Mouse (Mus musculus) heart, embryonic 13.5 days (tissue): ENCODE measurements at regions not wholly inside any gene's neighbourhood (a gene's known extent, or its start where the extent isn't known, plus 50 kb on each side); places are given as distances from the start of the nearest gene placed in this dataset.
A peak's percentile ranks its signal among the peaks of the same experiment; 100 is the strongest.
"Not testable (repeated sequence)": the region's sequence is repeated elsewhere in the genome, so short reads cannot be mapped to it uniquely, and the experiment has no call there.

Experiments used
- ATAC-seq: fragments of 200-750 bp; cut with Nextera tagmentation; 2 replicates; pipeline ENCODE4 v1.8.0; 2017; ENCODE audit warnings: moderate TSS enrichment; ENCODE audit not compliant: insufficient number of reproducible peaks, low FRiP score, low TSS enrichment; ENCODE audit errors: extremely low read depth
- H3K27ac ChIP-seq: fragments of 300-500 bp; sonication (generic); replicated peaks from 2 replicates; pipeline ENCODE4 v1.5.1; 2015; ENCODE audit warnings: moderate library complexity, mild to moderate bottlenecking, inconsistent platforms
- H3K27me3 ChIP-seq: fragments of 300-500 bp; sonication (generic); replicated peaks from 2 replicates; pipeline ENCODE4 v1.6.1; 2015; ENCODE audit warnings: mild to moderate bottlenecking, inconsistent platforms
- H3K36me3 ChIP-seq: fragments of 300-500 bp; sonication (generic); 2 replicates; pipeline ENCODE4 v1.6.1; 2015; ENCODE audit warnings: mild to moderate bottlenecking, inconsistent platforms
- H3K4me1 ChIP-seq: fragments of 300-500 bp; sonication (generic); 2 replicates; pipeline ENCODE4 v1.6.1; 2015; ENCODE audit warnings: inconsistent platforms
- H3K4me2 ChIP-seq: fragments of 300-500 bp; sonication (generic); 2 replicates; pipeline ENCODE4 v1.6.1; 2015; ENCODE audit warnings: inconsistent platforms, mild to moderate bottlenecking, moderate library complexity
- H3K4me3 ChIP-seq: fragments of 300-500 bp; sonication (generic); 2 replicates; pipeline ENCODE4 v1.5.1; 2015; ENCODE audit warnings: moderate library complexity, mild to moderate bottlenecking, inconsistent platforms
- H3K9ac ChIP-seq: fragments of 300-500 bp; sonication (generic); 2 replicates; pipeline ENCODE4 v1.6.1; 2015; ENCODE audit warnings: inconsistent platforms, mild to moderate bottlenecking, moderate library complexity
- H3K9me3 ChIP-seq: fragments of 300-500 bp; sonication (generic); 2 replicates; pipeline ENCODE4 v1.6.1; 2016; ENCODE audit warnings: inconsistent platforms
- WGBS: fragments of 180-500 bp; shearing (Covaris S2); methylation state at CpG from one replicate; pipeline ENCODE4 v1.1.7; 2015; ENCODE audit warnings: mixed read lengths; 5-methylcytosine and 5-hydroxymethylcytosine counted together

GRCm38 (mm10) chr15:3909471-3909870 lies 69.9 kb downstream of the Fbxo4 start:
- Histone ChIP-seq H3K27ac (no peak overlapping the region; the same call in 1 of the 2 replicates), H3K9ac (no peak overlapping the region), H3K27me3 (no peaks in the 10 kb centered on the region), H3K4me1 (peaks cover 28% of the 10 kb centered on the region), H3K36me3 (no peaks in the 10 kb centered on the region), H3K4me2 (no peak overlapping the region), H3K9me3 (no peaks in the 10 kb centered on the region; the same call in 1 of the 2 replicates), H3K4me3 (no peak overlapping the region)
- no peak for ATAC-seq
- WGBS = 24% methylated on average over 3 of the region's 3 CpGs

GRCm38 (mm10) chr15:3908721-3909120 lies 70.7 kb downstream of the Fbxo4 start:
- WGBS = 17% methylated on average over 2 of the region's 2 CpGs
- Histone ChIP-seq H3K27me3 (no peaks in the 10 kb centered on the region), H3K4me2 (no peak overlapping the region), H3K4me3 (no peak overlapping the region), H3K9me3 (no peaks in the 10 kb centered on the region; the same call in 1 of the 2 replicates), H3K9ac (no peak overlapping the region), H3K27ac (no peak overlapping the region), H3K36me3 (no peaks in the 10 kb centered on the region), H3K4me1 (peaks cover 31% of the 10 kb centered on the region)
- ATAC-seq = no peak

- H3K9me3 ChIP-seq = no peaks in the 10 kb centered on the region; the same call in 1 of the 2 replicates
- ATAC-seq = no peak
- no peaks in the 10 kb centered on the region for H3K27me3 ChIP-seq
- H3K9ac ChIP-seq = no peak overlapping the region
- no peaks in the 10 kb centered on the region for H3K36me3 ChIP-seq
- 8% methylated on average over 2 of the region's 2 CpGs for WGBS
- no peak overlapping the region for H3K4me3 ChIP-seq
- peak overlapping the region; percentile 60 for H3K27ac ChIP-seq
- peaks cover 31% of the 10 kb centered on the region for H3K4me1 ChIP-seq
- H3K4me2 ChIP-seq = peak overlapping the region; percentile 25
Measured at GRCm38 (mm10) chr15:3905548-3905947, 73.8 kb downstream of the Fbxo4 start.

GRCm38 (mm10) chr15:3878429-3878828 lies 100.9 kb downstream of the Fbxo4 start:
- no peak overlapping the region for H3K4me3 ChIP-seq
- H3K9me3 ChIP-seq = no peaks in the 10 kb centered on the region
- H3K27me3 ChIP-seq = no peaks in the 10 kb centered on the region
- no peaks in the 10 kb centered on the region for H3K4me1 ChIP-seq
- H3K36me3 ChIP-seq = no peaks in the 10 kb centered on the region
- no peak overlapping the region for H3K9ac ChIP-seq
- 56% methylated on average over 2 of the region's 2 CpGs for WGBS
- no peak for ATAC-seq
- no peak overlapping the region for H3K4me2 ChIP-seq
- H3K27ac ChIP-seq = no peak overlapping the region

- H3K27ac ChIP-seq = no peak overlapping the region
- WGBS = 74% methylated on average over 3 of the region's 3 CpGs
Measured at GRCm38 (mm10) chr15:3877506-3877905, 101.9 kb downstream of the Fbxo4 start.

GRCm38 (mm10) chr15:3875210-3875861 lies 104.0 kb downstream of the Fbxo4 start:
- not testable (repeated sequence) for H3K4me2 ChIP-seq, H3K36me3 ChIP-seq, H3K9ac ChIP-seq, ATAC-seq, H3K27ac ChIP-seq, H3K9me3 ChIP-seq, H3K4me1 ChIP-seq, H3K4me3 ChIP-seq, H3K27me3 ChIP-seq
- 60% methylated on average over 6 of the region's 7 CpGs for WGBS

More at GRCm38 (mm10) chr15:3877506-3877905, 101.9 kb downstream of the Fbxo4 start:
- no peak overlapping the region for H3K9ac ChIP-seq
- no peak for ATAC-seq
- H3K4me3 ChIP-seq = no peak overlapping the region
- no peaks in the 10 kb centered on the region for H3K36me3 ChIP-seq
- no peaks in the 10 kb centered on the region for H3K4me1 ChIP-seq
- no peak overlapping the region for H3K4me2 ChIP-seq
- no peaks in the 10 kb centered on the region for H3K27me3 ChIP-seq
- H3K9me3 ChIP-seq = no peaks in the 10 kb centered on the region

GRCm38 (mm10) chr15:3831802-3832201 lies 147.6 kb downstream of the Fbxo4 start:
- ATAC-seq = no peak
- no peaks in the 10 kb centered on the region for H3K36me3 ChIP-seq
- H3K4me1 ChIP-seq = no peaks in the 10 kb centered on the region
- H3K9ac ChIP-seq = no peak overlapping the region
- H3K27me3 ChIP-seq = no peaks in the 10 kb centered on the region
- no peak overlapping the region for H3K27ac ChIP-seq
- no peaks in the 10 kb centered on the region for H3K9me3 ChIP-seq
- no peak overlapping the region for H3K4me2 ChIP-seq
- H3K4me3 ChIP-seq = no peak overlapping the region
- WGBS = 75% methylated on average over 4 of the region's 4 CpGs

- WGBS = 75% methylated on average over 2 of the region's 2 CpGs
- H3K9me3 ChIP-seq = no peaks in the 10 kb centered on the region
- H3K4me2 ChIP-seq = no peak overlapping the region
- no peak for ATAC-seq
- no peak overlapping the region for H3K9ac ChIP-seq
- no peaks in the 10 kb centered on the region for H3K4me1 ChIP-seq
- no peaks in the 10 kb centered on the region for H3K36me3 ChIP-seq
- H3K27ac ChIP-seq = no peak overlapping the region
- no peak overlapping the region for H3K4me3 ChIP-seq
- no peaks in the 10 kb centered on the region for H3K27me3 ChIP-seq
Measured at GRCm38 (mm10) chr15:3805430-3805829, 173.9 kb downstream of the Fbxo4 start.

- WGBS = 78% methylated on average over 3 of the region's 3 CpGs
- H3K4me3 ChIP-seq = no peak overlapping the region
- no peaks in the 10 kb centered on the region for H3K36me3 ChIP-seq
- no peak overlapping the region for H3K9ac ChIP-seq
- ATAC-seq = no peak
- no peak overlapping the region for H3K4me2 ChIP-seq
- H3K9me3 ChIP-seq = no peaks in the 10 kb centered on the region
- no peaks in the 10 kb centered on the region for H3K4me1 ChIP-seq
- H3K27me3 ChIP-seq = no peaks in the 10 kb centered on the region
- no peak overlapping the region for H3K27ac ChIP-seq
Measured at GRCm38 (mm10) chr15:3775865-3776264, 192.6 kb upstream of the Ghr start.

GRCm38 (mm10) chr15:3772228-3772789 lies 189.0 kb upstream of the Ghr start:
- Histone ChIP-seq H3K27me3 (no peaks in the 10 kb centered on the region), H3K9me3 (no peaks in the 10 kb centered on the region), H3K4me2 (no peak overlapping the region), H3K4me1 (no peaks in the 10 kb centered on the region), H3K36me3 (no peaks in the 10 kb centered on the region), H3K9ac (no peak overlapping the region), H3K4me3 (no peak overlapping the region), H3K27ac (no peak overlapping the region)
- WGBS = 75% methylated on average over 8 of the region's 8 CpGs
- ATAC-seq = no peak

- ATAC-seq = no peak
- H3K27ac ChIP-seq = no peak overlapping the region
- no peaks in the 10 kb centered on the region for H3K9me3 ChIP-seq
- no peak overlapping the region for H3K4me2 ChIP-seq
- H3K36me3 ChIP-seq = no peaks in the 10 kb centered on the region
- H3K4me1 ChIP-seq = no peaks in the 10 kb centered on the region
- 75% methylated on average over 4 of the region's 4 CpGs for WGBS
- no peaks in the 10 kb centered on the region for H3K27me3 ChIP-seq
- no peak overlapping the region for H3K4me3 ChIP-seq
- no peak overlapping the region for H3K9ac ChIP-seq
Measured at GRCm38 (mm10) chr15:3770312-3770711, 187.0 kb upstream of the Ghr start.

GRCm38 (mm10) chr15:3764726-3765125 lies 181.4 kb upstream of the Ghr start:
- Histone ChIP-seq H3K36me3 (no peaks in the 10 kb centered on the region), H3K4me3 (no peak overlapping the region), H3K9me3 (no peaks in the 10 kb centered on the region), H3K9ac (no peak overlapping the region), H3K4me1 (no peaks in the 10 kb centered on the region), H3K27ac (no peak overlapping the region), H3K4me2 (no peak overlapping the region), H3K27me3 (no peaks in the 10 kb centered on the region)
- 85% methylated on average over 3 of the region's 3 CpGs for WGBS
- no peak for ATAC-seq
